Mouse (Mus musculus) C2C12 (cell line): ENCODE measurements around the gene Csmd2. TPM values are rescaled to one million over a fixed set of nuclear protein-coding genes. Genes with fewer than 3 reads are reported as not detected.

Experiments used
- H3K27me3 ChIP-seq: one replicate; pipeline ENCODE4 v1.6.1; 2011; ENCODE audit not compliant: control insufficient read depth, insufficient read depth, insufficient read length
- H3K36me3 ChIP-seq: one replicate; pipeline ENCODE4 v1.6.1; 2011; ENCODE audit not compliant: control insufficient read depth, insufficient read depth
- H3K4me3 ChIP-seq: one replicate; pipeline ENCODE4 v1.5.1; 2011; ENCODE audit warnings: mild to moderate bottlenecking, control low read depth; ENCODE audit not compliant: poor library complexity, insufficient read depth, severe bottlenecking
- H3K79me2 ChIP-seq: one replicate; pipeline ENCODE4 v1.6.1; 2011; ENCODE audit not compliant: control insufficient read depth, insufficient read depth
- H3K79me3 ChIP-seq: one replicate; pipeline ENCODE4 v1.6.1; 2011; ENCODE audit warnings: low read depth, control low read depth
- H3ac ChIP-seq: one replicate; pipeline ENCODE3; 2011; ENCODE audit warnings: low read depth; ENCODE audit not compliant: control insufficient read depth, insufficient read length
- CEBPB ChIP-seq: IDR thresholded peaks from one replicate; pipeline ENCODE4 v1.6.1; 2011; ENCODE audit warnings: low read depth, mild to moderate bottlenecking, control low read depth, moderate library complexity
- CTCF ChIP-seq: IDR thresholded peaks from one replicate; pipeline ENCODE4 v1.5.1; 2011; ENCODE audit not compliant: control insufficient read depth, insufficient read depth, insufficient read length
- FOSL1 ChIP-seq: IDR thresholded peaks from one replicate; pipeline ENCODE4 v1.8.0; 2011; ENCODE audit warnings: mild to moderate bottlenecking, low read length; ENCODE audit not compliant: poor library complexity, insufficient read depth, severe bottlenecking
- MAX ChIP-seq: IDR thresholded peaks from one replicate; pipeline ENCODE4 v1.6.1; 2011; ENCODE audit warnings: mild to moderate bottlenecking, control low read depth
- MYOD1 ChIP-seq: IDR thresholded peaks from one replicate; pipeline ENCODE4 v1.6.1; 2011; ENCODE audit warnings: low read depth; ENCODE audit not compliant: control insufficient read depth, insufficient read length
- MYOG ChIP-seq: IDR thresholded peaks from one replicate; pipeline ENCODE4 v1.6.1; 2011; ENCODE audit not compliant: control insufficient read depth, insufficient read length; ENCODE audit errors: extremely low read depth
- USF1 ChIP-seq: IDR thresholded peaks from one replicate; pipeline ENCODE4 v1.6.1; 2011; ENCODE audit warnings: low read depth, mild to moderate bottlenecking, control low read depth, moderate library complexity
- polyA plus RNA-seq: library from polyadenylated mRNA; unstranded; fragments of >200 nt; fragmentation: generic; extraction: Trizol; gene quantifications from one replicate; pipeline ENCODE4 v1.2.1, GENCODE M21; 2012; ENCODE audit warnings: missing spikeins

Csmd2 gene
- polyA plus RNA-seq, 1 experiment: not detected

GRCm38 (mm10) chr4:127988526-127989180 is 996 bp downstream of the Csmd2 start:
- H3K79me3 ChIP-seq: no peaks in the 10 kb centered on the region

GRCm38 (mm10) chr4:127989347-127989995 is 1.8 kb downstream of the Csmd2 start:
- Histone ChIP-seq H3K27me3 (no peaks in the 10 kb centered on the region), H3K79me3 (no peaks in the 10 kb centered on the region), H3ac (no peak overlapping the region), H3K4me3 (no peak overlapping the region), H3K36me3 (no peaks in the 10 kb centered on the region), H3K79me2 (no peaks in the 10 kb centered on the region)
- no peak for TF ChIP-seq MYOD1
- no peak for TF ChIP-seq MYOG
- TF ChIP-seq FOSL1: no peak
- no peak for TF ChIP-seq USF1
- TF ChIP-seq CTCF: no peak
- no peak for TF ChIP-seq MAX

More at GRCm38 (mm10) chr4:127988526-127989180, 996 bp downstream of the Csmd2 start:
- TF ChIP-seq MAX: no peak
- no peak for TF ChIP-seq USF1
- no peak for TF ChIP-seq CEBPB
- TF ChIP-seq FOSL1: no peak
- TF ChIP-seq CTCF: no peak
- TF ChIP-seq MYOG: no peak
- TF ChIP-seq MYOD1: no peak
- Histone ChIP-seq H3K4me3 (no peak overlapping the region), H3K36me3 (no peaks in the 10 kb centered on the region), H3ac (no peak overlapping the region), H3K27me3 (no peaks in the 10 kb centered on the region), H3K79me2 (no peaks in the 10 kb centered on the region)

GRCm38 (mm10) chr4:127999281-127999680 is 11.6 kb downstream of the Csmd2 start:
- no peaks in the 10 kb centered on the region for H3K36me3 ChIP-seq
- no peak overlapping the region for H3ac ChIP-seq
- H3K79me2 ChIP-seq: no peaks in the 10 kb centered on the region
- H3K27me3 ChIP-seq: no peaks in the 10 kb centered on the region
- no peak overlapping the region for H3K4me3 ChIP-seq
- H3K79me3 ChIP-seq: no peaks in the 10 kb centered on the region
- TF ChIP-seq CTCF: no peak

GRCm38 (mm10) chr4:128002638-128003101 is 15.0 kb downstream of the Csmd2 start:
- TF ChIP-seq CTCF (no peak), MYOD1 (no peak), MYOG (no peak), USF1 (no peak), FOSL1 (no peak), MAX (no peak), CEBPB (no peak)

GRCm38 (mm10) chr4:128004797-128005452 is 17.3 kb downstream of the Csmd2 start:
- Histone ChIP-seq H3K4me3 (no peak overlapping the region), H3K79me2 (no peaks in the 10 kb centered on the region), H3K27me3 (no peaks in the 10 kb centered on the region), H3K79me3 (no peaks in the 10 kb centered on the region), H3K36me3 (no peaks in the 10 kb centered on the region), H3ac (no peak overlapping the region)
- TF ChIP-seq MYOG (no peak), FOSL1 (no peak)

More at GRCm38 (mm10) chr4:128002638-128003101, 15.0 kb downstream of the Csmd2 start:
- no peak overlapping the region for H3K4me3 ChIP-seq
- H3K27me3 ChIP-seq: no peaks in the 10 kb centered on the region
- H3K79me3 ChIP-seq: no peaks in the 10 kb centered on the region
- no peaks in the 10 kb centered on the region for H3K79me2 ChIP-seq
- no peak overlapping the region for H3ac ChIP-seq
- H3K36me3 ChIP-seq: no peaks in the 10 kb centered on the region
